In genomic region chr9:111870466-111870865, GRCm38 (mm10) we compare ENCODE assay signal across 20 mouse cellular contexts.
DNase-seq lines count a peak whose midpoint lies in the region; ATAC-seq and TF ChIP-seq lines count a peak whose summit lies in the region.
"Had no signal": no experiment of that assay in that cellular context is flagged by ENCODE, and none has a peak within 500 bp of the region (broad histone marks: within the 10 kb centered on the region; RNA-seq: fewer than 3 reads in every experiment).

No protein-coding gene starts in this region.

- H3K4me3 ChIP-seq in forebrain, embryonic 14.5 days (ENCODE audit: low read depth, low read length), result no peak overlapping the region
- no peak overlapping the region for H3K4me3 ChIP-seq in forebrain, embryonic 10.5 days
- H3K4me3 ChIP-seq: heart, embryonic 10.5 days; limb, embryonic 15.5 days had no signal

- peak; percentile 18 for DNase-seq in adrenal gland, postnatal 10 days
- DNase-seq in adrenal gland, adult 8-10 months, result no peak
- peak; percentile 53 for DNase-seq in forebrain, embryonic 14.5 days (ENCODE audit: low spot score)
- DNase-seq in forebrain, embryonic 10.5 days (ENCODE audit: extremely low spot score, low spot score), result no peak
- peak; percentile 39 for DNase-seq in left cerebral cortex, postnatal 4 days
- DNase-seq in left cerebral cortex, postnatal 25 days (ENCODE audit: low spot score in 2 of 2), result no peak
- DNase-seq in brain, embryonic 14.5 days (ENCODE audit: low read depth), result peak; percentile 63
- DNase-seq in frontal cortex, postnatal 25 days (ENCODE audit: low spot score in 2 of 2), result no peak
- DNase-seq: cerebellum, adult 9-11 months; embryo, embryonic 11 days; gastrocnemius, postnatal 36 days; heart, postnatal 14 days; lung, postnatal 14 days; thymus, postnatal 14 days had no signal

- H3K4me2 ChIP-seq in forebrain, embryonic 14.5 days (ENCODE audit: low read length), result no peak overlapping the region
- H3K4me2 ChIP-seq: hindbrain, embryonic 14.5 days; limb, embryonic 15.5 days had no signal

- H3K4me1 ChIP-seq in forebrain, embryonic 14.5 days (ENCODE audit: control insufficient read depth, insufficient read depth, low read length), result peaks cover 9% of the 10 kb centered on the region
- no peaks in the 10 kb centered on the region for H3K4me1 ChIP-seq in forebrain, embryonic 10.5 days
- H3K4me1 ChIP-seq: heart, embryonic 10.5 days; limb, embryonic 15.5 days had no signal

- intact Hi-C loops in left cerebral cortex, postnatal 4 days (cut with DNase I), result no loop called here
- intact Hi-C loops in left cerebral cortex, postnatal 25 days (cut with DNase I), result no loop called here

- H3K27me3 ChIP-seq in forebrain, embryonic 14.5 days (replicated peaks; ENCODE audit: control insufficient read depth, insufficient read depth, low read length), result no peaks in the 10 kb centered on the region
- H3K27me3 ChIP-seq in forebrain, embryonic 10.5 days (ENCODE audit: poor library complexity, severe bottlenecking), result no peaks in the 10 kb centered on the region
- H3K27me3 ChIP-seq: limb, embryonic 15.5 days had no signal

- 77% methylated on average over 7 of the region's 7 CpGs for WGBS in forebrain, embryonic 14.5 days
- 96% methylated on average over 7 of the region's 7 CpGs for WGBS in forebrain, embryonic 10.5 days

- no peak for TF ChIP-seq POLR2A in brain, embryonic 14.5 days (IDR thresholded peaks at IDR 0.05; ENCODE audit: borderline replicate concordance, extremely low read depth, insufficient read depth, insufficient read length, poor library complexity, severe bottlenecking)

- no peaks in the 10 kb centered on the region for H3K9me3 ChIP-seq in forebrain, embryonic 14.5 days (replicated peaks; ENCODE audit: control insufficient read depth, low read length)
- no peaks in the 10 kb centered on the region for H3K9me3 ChIP-seq in forebrain, embryonic 10.5 days
- H3K9me3 ChIP-seq: heart, embryonic 10.5 days; limb, embryonic 15.5 days had no signal

- ATAC-seq in forebrain, embryonic 14.5 days, result no peak
- ATAC-seq: CD4-positive, CD25-positive, alpha-beta regulatory T cell, adult 4 months; intestine, postnatal 0 days had no signal

- no peak for TF ChIP-seq CTCF in brain, embryonic 14.5 days (IDR thresholded peaks at IDR 0.05; ENCODE audit: borderline replicate concordance, extremely low read depth, insufficient read depth, insufficient read length)

- no peaks in the 10 kb centered on the region for H3K36me3 ChIP-seq in forebrain, embryonic 14.5 days (ENCODE audit: control insufficient read depth, insufficient read depth, low read length)
- no peaks in the 10 kb centered on the region for H3K36me3 ChIP-seq in forebrain, embryonic 10.5 days (replicated peaks)
- H3K36me3 ChIP-seq: G1E; heart, embryonic 10.5 days; limb, embryonic 15.5 days had no signal

- H3K27ac ChIP-seq in forebrain, embryonic 14.5 days (ENCODE audit: low read depth, low read length), result 0 out of 2 replicates have a peak overlapping the region, but pooled peaks have one; percentile 2
- H3K27ac ChIP-seq in forebrain, embryonic 10.5 days, result no peak overlapping the region
- H3K27ac ChIP-seq: heart, embryonic 10.5 days; hindbrain, embryonic 14.5 days; limb, embryonic 15.5 days had no signal

- no peak overlapping the region for H3K9ac ChIP-seq in forebrain, embryonic 14.5 days (ENCODE audit: low read length)
- H3K9ac ChIP-seq: hindbrain, embryonic 14.5 days; limb, embryonic 15.5 days had no signal

Comparison
In these comparisons a context has a peak if more than half of its experiments do, and no peak if none do; other contexts are left out.
1. DNase-seq: peak in adrenal gland, postnatal 10 days (single experiment), forebrain, embryonic 14.5 days (single experiment), left cerebral cortex, postnatal 4 days (single experiment) and brain, embryonic 14.5 days (single experiment); none in adrenal gland, adult 8-10 months (single experiment), forebrain, embryonic 10.5 days (single experiment), left cerebral cortex, postnatal 25 days (0 of 2) and frontal cortex, postnatal 25 days (0 of 2).